Mouse (Mus musculus) forebrain, postnatal 0 days (tissue): ENCODE measurements around the gene Arpp21. TPM values are rescaled to one million over a fixed set of nuclear protein-coding genes. Genes with fewer than 3 reads are reported as not detected.

ENCODE experiments used
- ATAC-seq: fragments of 200-750 bp; cut with Nextera tagmentation; 2 replicates; pipeline ENCODE4 v1.8.0; 2017; ENCODE audit warnings: mild to moderate bottlenecking, moderate library complexity
- DNase-seq: peaks from one replicate; pipeline ENCODE4 v3.0.0-alpha.2; 2015
- H3K27ac ChIP-seq: fragments of 300-500 bp; sonication (generic); 2 replicates; pipeline ENCODE4 v1.5.1; 2014; ENCODE audit warnings: low read depth, mild to moderate bottlenecking, antibody characterized with exemption, low read length, moderate library complexity, mixed read lengths
- H3K27me3 ChIP-seq: fragments of 300-500 bp; sonication (generic); 2 replicates; pipeline ENCODE4 v1.6.1; 2014; ENCODE audit warnings: mild to moderate bottlenecking, low read length, mixed read lengths; ENCODE audit not compliant: insufficient read depth
- H3K36me3 ChIP-seq: fragments of 300-500 bp; sonication (generic); 2 replicates; pipeline ENCODE4 v1.6.1; 2014; ENCODE audit warnings: mild to moderate bottlenecking, moderate library complexity; ENCODE audit not compliant: insufficient read depth
- H3K4me1 ChIP-seq: fragments of 300-500 bp; sonication (generic); 2 replicates; pipeline ENCODE4 v1.6.1; 2014; ENCODE audit warnings: antibody characterized with exemption; ENCODE audit not compliant: insufficient read depth
- H3K4me2 ChIP-seq: fragments of 300-500 bp; sonication (generic); 2 replicates; pipeline ENCODE4 v1.6.1; 2014; ENCODE audit warnings: low read depth, mild to moderate bottlenecking, moderate library complexity
- H3K4me3 ChIP-seq: fragments of 300-500 bp; sonication (generic); 2 replicates; pipeline ENCODE4 v1.5.1; 2014; ENCODE audit warnings: low read depth, low read length, mixed read lengths
- H3K9ac ChIP-seq: fragments of 300-500 bp; sonication (generic); 2 replicates; pipeline ENCODE4 v1.6.1; 2014; ENCODE audit warnings: mild to moderate bottlenecking
- H3K9me3 ChIP-seq: fragments of 300-500 bp; sonication (generic); 2 replicates; pipeline ENCODE4 v1.6.1; 2016; ENCODE audit warnings: low read length
- CTCF ChIP-seq: sonication (generic); IDR thresholded peaks from 2 replicates; pipeline ENCODE4 v1.5.1; 2016; ENCODE audit warnings: antibody characterized with exemption, control low read depth, low read depth
- WGBS: fragments of 180-500 bp; shearing (Covaris S2); extraction: QIAGEN DNeasy Blood & Tissue Kit; methylation state at CpG from one replicate; pipeline ENCODE4 v1.1.7; 2014; 5-methylcytosine and 5-hydroxymethylcytosine counted together
- polyA plus RNA-seq: library from polyadenylated mRNA; unstranded; fragments of >200 nt; fragmentation: Nextera tagmentation; extraction: Ambion mirVana; gene quantifications from 2 replicates; pipeline ENCODE4 v1.2.1, GENCODE M21; 2015
- total RNA-seq: library from RNA; depleted of rRNA; stranded (reverse); fragments of >200 nt; gene quantifications from 2 replicates; pipeline ENCODE4 v1.2.3, GENCODE M21; 2014

The Arpp21 gene
- total and polyA plus RNA-seq, 2 experiments from 2014 or later: 118 to 151 TPM

GRCm38 (mm10) chr9:112258560-112258959, 22.8 kb upstream of the Arpp21 start:
- 71% methylated on average over 1 of the region's 1 CpGs for WGBS
- Histone ChIP-seq H3K4me2 (no peak overlapping the region), H3K9ac (no peak overlapping the region), H3K27ac (no peak overlapping the region), H3K27me3 (no peaks in the 10 kb centered on the region), H3K4me3 (no peak overlapping the region), H3K4me1 (peaks cover 10% of the 10 kb centered on the region; the same call in 1 of the 2 replicates), H3K9me3 (no peaks in the 10 kb centered on the region), H3K36me3 (no peaks in the 10 kb centered on the region)
- TF ChIP-seq CTCF: no peak
- ATAC-seq (no peak), DNase-seq (no peak)

GRCm38 (mm10) chr9:112255971-112256370, 20.2 kb upstream of the Arpp21 start:
- WGBS: 59% methylated on average over 2 of the region's 2 CpGs
- H3K9me3 ChIP-seq: no peaks in the 10 kb centered on the region
- H3K27me3 ChIP-seq: no peaks in the 10 kb centered on the region
- H3K4me2 ChIP-seq: no peak overlapping the region
- no peaks in the 10 kb centered on the region for H3K4me1 ChIP-seq
- H3K4me3 ChIP-seq: no peak overlapping the region
- no peak overlapping the region for H3K27ac ChIP-seq
- no peak overlapping the region for H3K9ac ChIP-seq
- TF ChIP-seq CTCF: no peak
- ATAC-seq (no peak), DNase-seq (no peak)
- no peaks in the 10 kb centered on the region for H3K36me3 ChIP-seq

- no peak for ATAC-seq
These were observed 18.0 kb upstream of the Arpp21 start for GRCm38 (mm10) chr9:112253730-112254129.

GRCm38 (mm10) chr9:112251857-112252256, 16.1 kb upstream of the Arpp21 start:
- Histone ChIP-seq H3K27me3 (no peaks in the 10 kb centered on the region), H3K4me2 (no peak overlapping the region), H3K36me3 (no peaks in the 10 kb centered on the region), H3K4me3 (no peak overlapping the region), H3K27ac (no peak overlapping the region), H3K9ac (no peak overlapping the region), H3K9me3 (no peaks in the 10 kb centered on the region), H3K4me1 (no peaks in the 10 kb centered on the region)
- DNase-seq (no peak), ATAC-seq (no peak)
- 83% methylated on average over 3 of the region's 3 CpGs for WGBS
- TF ChIP-seq CTCF: no peak

More at GRCm38 (mm10) chr9:112253730-112254129, 18.0 kb upstream of the Arpp21 start:
- H3K4me1 ChIP-seq: no peaks in the 10 kb centered on the region
- 88% methylated on average over 1 of the region's 1 CpGs for WGBS
- no peak for TF ChIP-seq CTCF
- H3K27me3 ChIP-seq: no peaks in the 10 kb centered on the region
- no peak for DNase-seq
- H3K4me3 ChIP-seq: no peak overlapping the region
- no peak overlapping the region for H3K27ac ChIP-seq
- H3K4me2 ChIP-seq: no peak overlapping the region
- no peaks in the 10 kb centered on the region for H3K9me3 ChIP-seq
- no peak overlapping the region for H3K9ac ChIP-seq
- no peaks in the 10 kb centered on the region for H3K36me3 ChIP-seq

- Histone ChIP-seq H3K36me3 (no peaks in the 10 kb centered on the region), H3K9me3 (no peaks in the 10 kb centered on the region), H3K4me1 (no peaks in the 10 kb centered on the region), H3K4me2 (no peak overlapping the region), H3K27ac (no peak overlapping the region), H3K27me3 (no peaks in the 10 kb centered on the region), H3K4me3 (no peak overlapping the region), H3K9ac (no peak overlapping the region)
- DNase-seq (no peak), ATAC-seq (no peak)
- TF ChIP-seq CTCF: no peak
- WGBS: 92% methylated on average over 5 of the region's 5 CpGs
These were observed 15.6 kb upstream of the Arpp21 start for GRCm38 (mm10) chr9:112251339-112251738.

GRCm38 (mm10) chr9:112249753-112250152, 14.0 kb upstream of the Arpp21 start:
- WGBS: 80% methylated on average over 4 of the region's 4 CpGs
- DNase-seq: no peak
- no peak for ATAC-seq

GRCm38 (mm10) chr9:112247183-112247582, 11.4 kb upstream of the Arpp21 start:
- Histone ChIP-seq H3K4me1 (no peaks in the 10 kb centered on the region), H3K27me3 (no peaks in the 10 kb centered on the region), H3K36me3 (no peaks in the 10 kb centered on the region), H3K9me3 (no peaks in the 10 kb centered on the region), H3K27ac (no peak overlapping the region), H3K9ac (no peak overlapping the region), H3K4me2 (no peak overlapping the region), H3K4me3 (no peak overlapping the region)
- no peak for ATAC-seq
- 74% methylated on average over 2 of the region's 2 CpGs for WGBS
- TF ChIP-seq CTCF: no peak
- DNase-seq: no peak

More at GRCm38 (mm10) chr9:112249753-112250152, 14.0 kb upstream of the Arpp21 start:
- H3K36me3 ChIP-seq: no peaks in the 10 kb centered on the region
- H3K9me3 ChIP-seq: no peaks in the 10 kb centered on the region
- no peak overlapping the region for H3K4me3 ChIP-seq
- H3K27me3 ChIP-seq: no peaks in the 10 kb centered on the region
- H3K4me1 ChIP-seq: no peaks in the 10 kb centered on the region
- H3K9ac ChIP-seq: no peak overlapping the region
- H3K4me2 ChIP-seq: no peak overlapping the region
- H3K27ac ChIP-seq: no peak overlapping the region
- TF ChIP-seq CTCF: no peak
